In genomic region chr2:25286314-25286713, GRCm38 (mm10) we compare ENCODE assay signal across 1 mouse cellular context.
TF ChIP-seq lines count a peak whose summit lies in the region.

No protein-coding gene starts in this region.

TF ChIP-seq in MEL, 35 proteins besides CTCF, POLR2A, EP300 and RAD21:
- TF ChIP-seq SIN3A (IDR thresholded peaks at IDR 0.05; ENCODE audit: low read length) (peak; percentile 28; the same call in 1 of the 2 replicates), TBP (IDR thresholded peaks at IDR 0.05; ENCODE audit: low read depth, low read length) (no peak)
TF ChIP-seq in MEL: peak in this region for 1.
